Mouse (Mus musculus) NIH3T3 (cell line): ENCODE data around the gene Il4i1.

Experiments
- DNase-seq: peaks from one replicate; pipeline ENCODE4 v3.0.0-alpha.2; 2012; ENCODE audit warnings: low read depth

Gene Il4i1

DNA sequence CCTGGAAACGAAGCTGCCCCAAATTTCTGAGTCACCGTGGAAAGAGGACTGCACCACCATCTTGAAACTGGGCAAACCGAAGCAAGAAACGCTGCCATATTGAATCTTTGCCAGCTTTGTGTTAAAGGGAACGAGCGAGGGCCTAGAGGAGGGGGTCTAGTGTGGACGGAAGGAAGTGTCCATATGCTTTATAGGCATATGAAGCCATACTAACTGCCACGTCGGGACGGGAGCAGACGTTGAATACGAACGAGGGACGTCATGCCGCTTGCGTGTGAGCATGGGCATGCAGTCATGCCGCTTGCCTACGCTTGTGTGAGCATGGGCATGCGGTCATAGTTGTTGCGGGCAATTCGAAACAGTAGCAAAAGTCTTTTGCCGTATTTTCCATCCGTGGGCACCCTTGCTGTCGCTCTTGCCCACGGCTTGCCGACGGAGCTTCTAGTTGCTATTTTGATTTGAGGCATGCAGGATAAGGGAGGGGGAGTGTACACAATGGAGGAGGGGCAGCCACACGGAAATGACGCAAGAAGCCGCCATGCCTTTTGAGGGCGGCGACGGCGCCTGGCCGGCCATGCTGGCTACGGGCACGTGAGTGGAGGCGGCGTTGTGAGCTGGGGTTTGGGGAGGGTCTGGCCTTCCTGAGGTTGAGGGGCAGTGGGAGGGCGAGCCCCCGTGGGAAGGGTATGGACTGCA is 33.4 kb downstream of the Il4i1 start:
- DNase-seq, result peak; percentile 95

DNA sequence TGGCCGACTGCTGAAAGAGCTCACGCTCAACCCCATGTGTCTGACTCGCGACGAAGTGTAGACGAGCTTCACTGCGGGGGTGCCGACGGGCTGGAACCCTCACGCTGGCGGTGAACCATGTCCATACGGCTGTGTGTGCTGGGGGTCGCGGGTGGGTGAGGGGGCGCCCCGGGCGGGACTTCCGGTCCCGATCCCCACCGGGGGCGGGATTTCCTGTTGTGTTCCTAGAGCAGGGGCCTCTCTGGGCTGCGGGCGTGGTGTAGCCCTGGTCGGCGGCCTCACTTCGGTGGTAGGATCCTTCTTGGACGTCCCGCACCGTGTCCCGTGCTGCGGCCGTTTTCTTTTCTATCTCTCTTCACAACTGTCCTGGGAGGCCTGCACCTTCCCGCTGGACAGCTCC is 34.0 kb downstream of the Il4i1 start:
- peak; percentile 88 for DNase-seq

DNA sequence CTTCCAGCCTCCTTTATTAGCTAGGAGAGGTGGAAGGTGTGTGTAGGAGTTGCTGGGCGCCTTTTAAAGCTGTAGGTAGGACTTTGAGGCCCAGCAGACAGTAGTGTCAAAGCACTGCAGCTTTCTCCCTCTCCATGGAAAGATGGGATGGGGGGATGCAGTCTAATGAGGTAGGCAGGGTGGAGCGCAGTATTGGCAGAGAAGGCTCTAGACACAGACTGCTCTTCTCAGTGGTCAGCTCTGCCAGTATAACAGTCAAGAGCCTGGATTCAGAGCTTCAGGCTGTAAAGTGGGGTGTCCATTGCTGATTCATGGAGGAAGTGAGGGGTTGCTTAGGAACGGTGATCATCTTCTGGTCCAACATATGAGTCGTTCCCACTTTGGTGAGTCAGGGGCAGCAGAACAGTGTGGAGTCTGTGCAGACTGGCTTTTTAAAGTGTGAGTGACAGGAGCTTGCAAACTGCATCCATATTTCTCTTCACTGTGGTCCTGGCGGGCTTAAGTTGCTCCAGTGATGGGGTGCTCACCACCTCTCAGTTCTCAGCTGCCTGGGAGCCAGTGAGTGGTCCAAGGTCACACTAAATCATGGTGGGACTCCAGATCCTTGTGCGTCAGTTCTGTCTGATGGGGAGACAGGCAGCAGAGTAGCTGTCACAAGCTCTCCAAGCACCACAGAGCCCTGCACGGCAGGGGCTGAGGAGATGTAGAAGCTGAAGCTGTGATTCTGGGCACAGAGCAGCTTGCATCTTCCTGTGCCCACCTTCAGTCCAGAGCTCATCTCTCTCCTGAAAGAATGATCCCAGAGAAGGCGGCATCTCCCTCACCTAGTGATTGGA is 34.8 kb downstream of the Il4i1 start:
- DNase-seq, result peak; percentile 78

DNA sequence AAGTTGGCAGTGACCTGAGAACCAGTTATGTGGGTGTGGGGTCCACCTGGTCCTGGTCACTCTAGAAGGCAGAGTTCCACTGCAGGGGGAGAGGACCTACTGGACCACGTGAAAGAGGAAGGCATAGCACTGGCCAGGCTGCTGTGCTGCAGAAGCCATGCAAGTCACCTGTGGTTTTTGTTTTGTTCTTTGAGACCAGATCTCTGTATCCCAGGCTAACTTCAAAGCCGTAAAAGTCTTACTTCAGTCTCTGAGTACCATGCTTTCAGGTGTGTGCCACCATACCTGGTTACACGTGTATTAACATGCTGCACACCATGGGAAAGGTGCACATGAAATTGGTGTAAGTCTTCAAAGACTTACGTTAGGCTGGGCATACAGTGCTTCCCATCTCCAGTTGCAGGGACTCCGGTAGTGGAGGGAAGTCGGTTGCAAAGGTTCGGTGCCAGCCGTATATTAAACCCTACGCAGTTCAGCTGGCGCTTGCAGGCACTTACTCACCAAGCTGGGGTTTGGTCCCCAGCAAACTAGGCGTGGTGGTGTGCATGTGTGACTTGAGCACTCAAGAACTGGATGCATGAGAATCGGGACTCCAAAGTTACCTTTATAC is 35.5 kb downstream of the Il4i1 start:
- DNase-seq, result no peak

DNA sequence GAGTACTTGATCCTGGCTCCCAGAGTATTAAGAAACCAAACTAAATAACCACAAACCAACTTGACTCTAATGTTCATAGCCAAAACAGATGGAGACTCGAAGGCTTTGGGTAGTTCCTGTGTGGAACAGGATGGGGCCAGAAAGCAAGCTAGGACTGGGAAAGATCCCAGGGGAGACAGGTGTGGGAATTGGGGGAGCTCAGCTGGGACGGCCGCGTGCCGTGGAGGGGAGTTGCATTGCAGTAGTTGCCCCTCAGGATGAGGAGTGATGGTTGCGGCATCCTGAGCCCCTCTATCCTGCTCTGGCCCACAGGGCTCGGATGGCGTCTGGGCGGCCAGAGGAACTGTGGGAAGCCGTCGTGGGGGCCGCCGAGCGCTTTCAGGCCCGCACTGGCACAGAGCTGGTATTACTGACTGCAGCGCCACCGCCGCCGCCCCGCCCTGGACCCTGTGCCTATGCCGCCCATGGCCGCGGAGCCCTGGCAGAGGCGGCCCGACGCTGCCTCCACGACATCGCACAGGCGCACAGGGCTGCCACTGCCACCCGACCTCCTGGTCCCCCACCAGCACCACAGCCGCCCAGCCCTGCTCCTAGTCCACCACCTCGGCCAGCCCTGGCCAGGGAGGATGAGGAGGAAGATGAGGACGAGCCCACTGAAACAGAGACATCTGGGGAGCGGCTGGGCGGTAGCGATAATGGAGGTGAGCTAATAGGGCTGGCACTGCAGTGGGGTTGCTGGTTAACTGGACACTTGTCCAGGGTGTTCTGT is 36.3 kb downstream of the Il4i1 start:
- no peak for DNase-seq

DNA sequence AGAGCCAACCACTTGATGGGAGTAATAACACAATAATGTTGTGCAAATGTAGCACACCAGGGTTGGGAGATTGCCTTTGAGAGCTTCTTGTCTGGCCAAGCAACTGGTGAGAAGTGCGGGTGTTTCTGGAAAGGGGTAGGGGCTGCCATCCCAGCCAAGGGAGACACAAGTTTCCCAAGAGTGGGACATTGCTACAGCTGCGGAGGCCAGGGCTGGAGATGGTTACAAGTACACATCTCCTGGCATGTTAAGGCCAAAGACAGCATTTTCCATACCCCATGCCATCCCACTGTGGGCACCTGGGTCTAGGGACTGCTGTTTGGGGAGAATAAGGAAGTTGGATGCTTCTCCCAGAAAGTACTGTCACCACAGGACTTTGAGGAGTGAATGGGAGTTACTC is 36.9 kb downstream of the Il4i1 start:
- no peak for DNase-seq

DNA sequence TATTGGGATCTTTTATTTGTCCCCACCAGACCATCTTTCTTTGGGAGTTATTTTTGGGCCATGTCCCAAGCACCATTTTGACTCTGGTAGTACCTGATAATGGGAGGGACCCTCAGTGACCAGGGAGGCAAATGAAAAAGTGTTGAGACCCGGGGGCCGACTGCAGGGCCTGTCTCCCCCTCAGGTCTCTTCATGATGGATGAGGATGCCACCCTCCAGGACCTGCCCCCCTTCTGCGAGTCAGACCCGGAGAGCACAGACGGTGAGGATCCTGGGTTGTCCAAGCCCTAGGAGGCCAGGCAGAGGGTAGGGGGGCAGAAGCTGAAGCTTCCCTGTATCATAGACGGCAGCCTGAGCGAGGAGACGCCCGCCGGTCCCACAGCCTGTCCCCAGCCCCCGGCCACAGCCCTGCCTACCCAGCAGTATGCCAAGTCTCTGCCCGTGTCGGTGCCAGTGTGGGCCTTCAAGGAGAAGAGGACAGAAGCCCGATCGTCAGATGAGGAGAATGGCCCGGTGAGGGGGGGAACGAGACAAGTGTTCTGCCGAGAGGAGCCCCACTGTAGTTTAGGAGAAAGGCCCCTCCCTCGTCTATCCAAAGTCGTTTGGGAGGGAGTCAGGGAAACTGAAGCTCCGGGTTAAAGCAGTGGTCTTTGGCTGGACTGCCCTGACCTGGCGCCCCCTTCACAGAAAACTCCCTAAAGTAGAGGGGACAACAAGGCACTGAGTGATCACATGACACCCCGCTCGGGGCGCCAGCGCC is 37.6 kb downstream of the Il4i1 start:
- DNase-seq, result no peak

DNA sequence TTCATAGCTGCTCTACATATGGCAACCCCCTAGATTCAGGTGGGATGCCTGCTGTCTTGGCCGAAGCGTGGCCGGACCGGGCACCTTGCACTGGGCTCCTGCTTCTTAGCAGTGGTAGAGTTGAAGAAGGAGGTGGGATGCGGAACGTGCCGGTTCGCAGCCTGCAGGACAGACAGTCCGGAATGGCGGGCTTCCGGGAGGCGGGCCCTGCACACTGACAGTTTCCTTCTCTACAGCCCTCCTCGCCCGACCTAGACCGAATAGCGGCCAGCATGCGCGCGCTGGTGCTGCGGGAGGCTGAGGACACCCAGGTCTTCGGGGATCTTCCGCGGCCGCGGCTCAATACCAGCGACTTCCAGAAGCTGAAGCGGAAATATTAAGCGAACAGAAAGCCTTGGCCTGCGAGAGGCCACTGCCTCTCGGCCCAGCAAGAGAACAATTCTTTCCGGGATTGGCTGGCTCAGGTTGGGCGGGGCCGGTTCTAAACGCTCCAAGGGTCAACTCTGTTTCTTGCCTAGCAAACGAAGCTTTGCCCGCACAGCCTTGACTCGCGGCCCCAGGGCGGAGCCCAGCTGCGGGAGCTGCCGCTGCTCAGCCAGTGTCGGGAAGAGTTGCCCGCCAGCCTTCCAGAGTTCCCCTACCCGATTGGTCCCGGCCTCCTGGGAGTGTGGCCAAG is 38.3 kb downstream of the Il4i1 start:
- no peak for DNase-seq

DNA sequence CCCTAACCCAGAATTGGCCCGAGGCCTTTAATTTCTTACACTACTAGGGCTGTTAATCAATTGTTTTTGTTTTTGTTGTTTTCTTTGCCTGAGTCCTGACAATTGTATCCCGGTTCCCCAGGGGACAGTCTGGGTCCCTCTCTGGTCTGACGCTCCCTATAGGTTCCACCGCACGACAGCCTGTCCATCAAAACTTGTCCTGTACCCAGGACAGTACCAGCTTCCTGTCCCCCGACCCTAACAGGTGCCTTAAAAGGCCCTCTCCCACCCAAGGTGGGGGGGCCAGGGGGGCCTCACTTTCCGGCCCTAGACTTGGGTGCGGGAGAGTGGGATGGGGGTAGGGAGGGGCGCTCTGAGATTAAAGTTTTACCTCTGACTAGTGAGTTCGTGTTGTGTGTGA is 38.8 kb downstream of the Il4i1 start:
- DNase-seq, result no peak

DNA sequence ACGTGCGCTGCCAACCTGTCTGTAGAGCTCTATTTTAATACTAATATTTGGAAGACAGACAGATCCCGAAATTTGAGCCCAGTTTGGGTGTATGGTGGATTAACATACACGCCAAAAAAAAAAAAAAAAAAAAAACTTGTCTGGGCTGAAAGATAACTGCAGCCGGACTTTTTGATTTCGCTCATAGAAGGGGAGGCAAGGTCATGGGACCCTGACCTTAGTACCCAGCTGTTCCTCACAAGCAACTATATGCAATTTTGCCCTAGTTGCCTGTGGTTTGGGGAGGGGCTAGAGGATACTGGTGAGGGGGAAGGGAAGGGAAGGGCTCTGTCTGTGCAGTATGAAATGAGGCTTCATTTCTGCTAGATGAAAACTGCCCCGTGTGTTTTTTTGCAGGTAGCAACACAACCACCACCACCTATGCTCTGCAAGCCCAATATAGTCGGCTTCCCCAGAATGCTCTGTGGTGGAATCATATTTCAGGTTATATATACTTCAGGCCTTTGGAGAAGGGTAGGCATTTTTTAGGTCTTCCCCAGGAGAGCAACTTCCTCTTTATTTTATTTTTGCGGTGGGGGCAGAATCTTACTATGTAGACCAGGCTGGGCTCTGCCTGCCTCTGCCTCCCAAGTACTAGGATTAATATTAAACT is 40.2 kb downstream of the Il4i1 start:
- no peak for DNase-seq

DNA sequence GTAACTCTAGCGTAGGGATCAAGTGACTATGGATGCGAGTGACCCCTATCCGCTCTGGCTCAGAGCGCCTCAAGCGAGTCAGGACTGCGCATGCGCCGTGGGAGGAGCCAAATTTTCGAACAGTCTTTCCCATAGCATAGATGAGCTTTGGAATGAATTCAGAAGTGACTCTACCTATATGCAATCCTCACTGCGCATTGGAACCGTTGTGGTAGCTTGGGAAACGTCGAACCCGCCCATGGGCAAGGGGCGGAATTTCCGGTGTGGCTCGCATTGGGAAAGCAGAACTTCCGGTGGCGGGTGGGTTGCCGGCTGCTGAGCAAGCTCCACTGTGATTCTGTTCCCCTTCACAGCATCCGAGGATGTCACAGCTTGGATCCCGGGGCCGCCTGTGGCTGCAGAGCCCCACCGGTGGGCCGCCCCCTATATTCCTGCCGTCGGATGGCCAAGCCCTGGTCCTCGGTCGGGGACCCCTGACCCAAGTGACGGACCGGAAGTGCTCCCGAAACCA is 40.9 kb downstream of the Il4i1 start, which contains the start of gene Pnkp:
Gene Pnkp (plus strand): TSS at position 98 of the 511 bp plus-strand sequence.
- DNase-seq, result peak; percentile 96

DNA sequence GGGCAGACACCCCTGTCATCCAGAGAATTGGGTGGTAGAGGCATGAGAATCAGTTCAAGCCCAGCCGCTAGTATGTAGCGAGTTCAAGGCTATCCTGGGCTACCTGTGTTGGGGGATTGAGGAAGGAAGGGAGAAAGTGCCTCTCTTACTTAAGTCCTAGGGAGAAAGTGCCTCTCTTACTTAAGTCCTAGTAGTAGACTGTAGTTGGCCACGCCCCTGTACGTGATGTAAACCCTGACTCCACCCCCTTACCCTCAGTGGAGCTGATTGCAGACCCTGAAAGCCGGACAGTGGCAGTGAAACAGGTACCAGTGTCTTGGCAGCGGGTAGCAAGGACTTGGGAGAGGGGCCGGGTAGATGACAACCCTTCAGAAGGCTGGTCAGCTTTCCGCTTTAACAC is 41.7 kb downstream of the Il4i1 start:
- DNase-seq, result peak; percentile 78

DNA sequence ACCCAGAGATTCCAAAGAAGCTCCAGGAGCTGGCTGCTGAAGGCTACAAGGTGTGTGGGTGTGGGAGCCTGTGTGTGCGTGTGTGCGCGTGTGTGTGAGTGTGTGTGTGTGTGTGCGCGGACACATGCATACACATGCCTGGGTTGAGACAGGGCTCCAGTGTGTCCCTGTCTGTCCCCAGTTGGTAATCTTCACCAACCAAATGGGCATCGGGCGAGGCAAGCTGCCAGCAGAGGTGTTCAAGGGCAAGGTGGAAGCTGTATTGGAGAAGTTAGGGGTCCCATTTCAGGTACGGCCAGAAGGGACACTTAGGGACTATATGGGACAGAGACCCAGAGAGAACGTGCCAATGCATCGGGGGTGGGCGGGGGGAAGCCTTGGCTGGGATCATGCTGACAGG is 43.7 kb downstream of the Il4i1 start:
- DNase-seq, result no peak

DNA sequence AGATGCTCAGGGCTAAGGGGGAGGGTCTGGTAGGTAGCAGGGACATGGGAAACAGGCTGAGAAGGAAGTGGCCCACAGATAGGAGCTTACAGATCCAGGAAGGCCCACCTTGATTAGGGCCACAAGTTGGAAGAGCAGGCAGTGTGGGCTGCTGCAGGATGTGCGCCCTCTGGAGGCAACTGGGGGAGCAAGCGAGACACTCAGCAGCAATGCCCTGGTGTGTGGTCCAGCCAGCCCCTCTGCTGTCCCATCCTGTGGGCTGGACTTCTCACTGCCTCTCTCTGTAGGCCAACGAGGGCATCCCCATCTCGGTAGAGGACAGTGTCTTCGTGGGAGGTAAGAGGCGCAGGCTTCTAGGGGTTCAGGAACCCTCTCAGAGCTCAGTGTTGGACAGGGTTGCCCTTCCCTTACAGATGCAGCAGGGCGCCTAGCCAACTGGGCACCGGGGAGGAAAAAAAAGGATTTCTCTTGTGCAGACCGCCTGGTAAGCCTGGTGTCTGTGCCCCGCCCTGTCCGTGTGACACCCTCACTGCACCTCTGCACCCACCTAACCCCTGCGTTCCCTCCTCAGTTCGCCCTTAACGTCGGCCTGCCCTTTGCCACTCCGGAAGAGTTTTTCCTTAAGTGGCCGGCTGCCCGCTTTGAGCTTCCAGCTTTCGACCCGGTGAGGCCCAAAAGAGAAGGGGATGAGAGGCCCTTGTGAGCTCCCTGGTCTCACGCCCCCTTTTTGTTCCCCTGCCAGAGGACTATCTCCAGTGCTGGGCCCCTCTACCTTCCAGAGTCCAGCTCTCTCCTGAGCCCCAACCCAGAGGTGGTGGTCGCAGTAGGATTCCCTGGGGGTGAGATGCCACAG is 44.6 kb downstream of the Il4i1 start:
- DNase-seq, result peak; percentile 84

DNA sequence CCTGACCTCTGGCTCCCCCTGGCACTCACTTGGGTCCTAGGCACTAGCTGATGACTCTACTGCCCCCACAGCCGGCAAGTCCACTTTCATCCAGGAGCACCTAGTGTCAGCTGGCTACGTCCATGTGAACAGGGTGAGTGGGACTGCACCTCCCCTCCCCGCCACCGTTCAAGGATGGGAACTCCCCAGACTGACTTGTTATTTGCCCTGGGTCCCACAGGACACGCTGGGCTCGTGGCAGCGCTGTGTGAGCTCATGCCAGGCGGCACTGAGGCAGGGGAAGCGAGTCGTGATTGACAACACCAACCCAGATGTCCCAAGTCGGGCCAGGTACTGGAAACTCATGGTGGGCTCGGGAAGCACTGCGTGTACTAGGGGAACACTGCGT is 45.2 kb downstream of the Il4i1 start:
- DNase-seq, result no peak

DNA sequence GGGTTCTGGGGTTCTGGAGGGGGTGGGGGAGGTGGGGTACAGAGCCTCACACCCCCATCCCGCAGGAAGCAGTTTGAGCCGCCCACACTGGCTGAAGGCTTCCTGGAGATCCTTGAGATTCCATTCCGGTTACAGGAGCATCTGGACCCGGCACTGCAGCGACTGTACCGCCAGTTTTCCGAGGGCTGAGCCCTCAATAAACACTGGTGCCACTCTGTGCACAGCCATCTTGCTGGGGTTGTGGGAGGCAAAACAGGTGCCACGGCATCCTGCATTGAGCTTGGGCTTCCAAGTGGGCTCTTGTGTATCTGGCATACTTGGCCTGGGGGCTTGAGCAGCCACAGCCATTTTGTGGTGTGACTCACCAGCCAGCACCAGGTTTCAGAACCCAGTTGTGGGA is 46.2 kb downstream of the Il4i1 start:
- DNase-seq, result no peak

DNA sequence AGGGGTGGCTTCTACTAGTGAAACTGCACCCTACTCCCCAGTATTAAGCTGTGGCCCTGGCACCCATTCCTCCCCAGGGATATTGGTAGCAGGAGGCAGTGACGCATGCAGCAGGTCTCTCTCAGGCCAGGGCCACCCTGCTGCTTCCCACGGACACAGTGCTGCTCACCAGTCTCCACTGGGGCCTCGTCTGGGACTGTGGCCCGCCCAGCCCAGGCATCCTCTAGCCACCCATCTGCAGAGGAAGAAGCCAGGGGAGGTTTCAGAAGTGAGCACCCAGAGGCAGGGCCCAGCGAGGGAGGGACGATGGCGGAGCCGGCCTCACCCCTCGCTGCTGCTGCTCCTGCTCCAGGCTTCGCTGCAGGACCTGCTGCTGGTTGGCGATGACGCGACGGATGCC is 47.0 kb downstream of the Il4i1 start:
- no peak for DNase-seq

DNA sequence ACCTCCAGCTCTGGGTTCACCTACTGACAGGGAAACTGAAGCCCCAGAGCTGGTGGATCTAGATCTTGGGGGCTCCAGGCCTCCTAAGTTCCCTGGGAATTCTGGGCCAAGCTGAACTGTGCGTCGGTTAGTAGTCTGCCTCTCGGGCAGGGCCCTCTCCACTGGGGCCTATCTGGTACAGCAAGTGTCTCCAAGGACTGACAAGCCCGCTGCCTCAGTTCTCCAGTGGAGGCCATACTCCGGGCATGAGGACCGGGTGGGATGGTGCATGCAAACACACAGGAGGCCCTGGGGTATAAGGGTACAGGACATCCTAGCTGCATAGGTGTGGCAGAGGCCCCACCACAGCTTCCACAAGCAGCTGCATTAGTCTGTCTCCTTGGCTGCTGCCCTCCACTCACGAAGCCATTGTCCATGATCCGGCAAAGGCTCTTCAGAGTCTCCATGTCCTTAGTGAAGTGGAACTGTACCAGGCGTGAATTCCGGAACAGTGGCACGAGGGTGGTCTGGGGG is 47.9 kb downstream of the Il4i1 start:
- no peak for DNase-seq
